Mouse (Mus musculus) kidney, postnatal 0 days (tissue): ENCODE measurements around the gene Prr7. TPM values are rescaled to one million over a fixed set of nuclear protein-coding genes. Genes with fewer than 3 reads are reported as not detected.
"Not testable (repeated sequence)": the region's sequence is repeated elsewhere in the genome, so short reads cannot be mapped to it uniquely, and the experiment has no call there.

ENCODE experiments used
- ATAC-seq: fragments of 200-750 bp; cut with Nextera tagmentation; replicated peaks from 2 replicates; pipeline ENCODE4 v1.8.0; 2017; ENCODE audit warnings: low read depth, moderate number of reproducible peaks, moderate TSS enrichment, moderate library complexity; ENCODE audit not compliant: low FRiP score
- DNase-seq: peaks from one replicate; pipeline ENCODE4 v3.0.0-alpha.2; 2016; ENCODE audit warnings: low spot score
- H3K27ac ChIP-seq: fragments of 300-500 bp; sonication (generic); 2 replicates; pipeline ENCODE4 v1.5.1; 2014; ENCODE audit warnings: mild to moderate bottlenecking
- H3K27me3 ChIP-seq: fragments of 300-500 bp; sonication (generic); 2 replicates; pipeline ENCODE4 v1.6.1; 2014; ENCODE audit warnings: low read length, mixed read lengths; ENCODE audit not compliant: insufficient read depth
- H3K36me3 ChIP-seq: fragments of 300-500 bp; sonication (generic); 2 replicates; pipeline ENCODE4 v1.6.1; 2014; ENCODE audit warnings: low read length, mixed read lengths; ENCODE audit not compliant: insufficient read depth
- H3K4me1 ChIP-seq: fragments of 300-500 bp; sonication (generic); replicated peaks from 2 replicates; pipeline ENCODE4 v1.6.1; 2014; ENCODE audit warnings: antibody characterized with exemption, low read length, mixed read lengths; ENCODE audit not compliant: insufficient read depth
- H3K4me2 ChIP-seq: fragments of 300-500 bp; sonication (generic); 2 replicates; pipeline ENCODE4 v1.6.1; 2014; ENCODE audit warnings: mild to moderate bottlenecking, low read length, moderate library complexity, mixed read lengths
- H3K4me3 ChIP-seq: fragments of 300-500 bp; sonication (generic); replicated peaks from 2 replicates; pipeline ENCODE4 v1.5.1; 2014; ENCODE audit warnings: low read depth, low read length
- H3K9ac ChIP-seq: fragments of 300-500 bp; sonication (generic); 2 replicates; pipeline ENCODE4 v1.6.1; 2014; ENCODE audit warnings: low read depth, low read length
- H3K9me3 ChIP-seq: fragments of 300-500 bp; sonication (generic); replicated peaks from 2 replicates; pipeline ENCODE4 v1.6.1; 2016; ENCODE audit warnings: low read length, inconsistent platforms, mixed read lengths
- CTCF ChIP-seq: IDR thresholded peaks from 2 replicates; pipeline ENCODE4 v1.5.1; 2016; ENCODE audit warnings: antibody characterized with exemption, low read depth, mild to moderate bottlenecking, moderate library complexity
- WGBS: fragments of 180-500 bp; shearing (Covaris S2); extraction: QIAGEN DNeasy Blood & Tissue Kit; methylation state at CpG from one replicate; pipeline ENCODE4 v1.1.7; 2014; 5-methylcytosine and 5-hydroxymethylcytosine counted together
- polyA plus RNA-seq: library from polyadenylated mRNA; unstranded; fragments of >200 nt; fragmentation: Nextera tagmentation; extraction: Ambion mirVana; gene quantifications from 2 replicates; pipeline ENCODE4 v1.2.1, GENCODE M21; 2015

Gene Prr7
- polyA plus RNA-seq, 1 experiment from 2014 or later = 0.63 TPM

DNA sequence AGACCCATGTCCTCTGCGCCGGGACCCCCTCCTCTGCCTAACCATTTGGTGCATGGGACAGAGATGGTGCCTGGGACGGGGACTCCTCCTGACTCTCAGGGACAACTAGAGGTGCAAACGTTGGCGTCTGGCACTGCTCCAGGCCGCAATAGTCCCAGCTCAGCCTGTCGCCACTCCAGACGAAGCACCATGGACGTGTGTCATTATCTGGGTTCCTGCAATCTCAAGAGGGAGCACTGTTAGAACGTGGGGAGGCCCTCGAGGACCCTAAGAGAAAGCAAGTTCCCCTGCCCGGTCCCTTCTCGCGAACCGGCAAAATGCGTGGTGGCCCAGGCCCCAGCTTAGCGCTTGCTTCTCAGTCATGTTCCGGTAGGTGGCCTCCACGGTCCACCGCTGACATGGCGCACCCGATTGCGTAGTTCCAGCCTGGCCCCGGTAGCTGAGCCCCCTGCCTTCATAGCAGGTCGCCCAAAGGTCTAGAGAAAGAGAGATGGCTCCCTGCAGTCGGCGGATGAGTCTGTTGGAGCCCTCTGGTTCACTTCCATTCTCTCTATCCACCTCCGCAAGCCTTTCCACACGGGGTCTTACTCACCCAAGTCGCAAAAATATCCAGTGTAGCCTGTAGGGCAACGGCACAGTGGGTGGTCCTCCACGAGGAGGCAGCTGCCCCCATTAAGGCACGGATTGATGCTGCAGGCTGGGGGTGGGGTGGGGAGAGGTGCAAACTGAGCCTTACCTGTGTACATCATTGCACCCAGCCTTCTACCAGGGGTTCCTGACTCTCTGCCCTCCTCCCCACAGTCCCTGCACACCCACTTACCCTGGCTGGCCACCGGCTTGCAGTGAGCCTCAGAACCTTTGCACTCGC is 42.9 kb upstream of the Prr7 start:
- Histone ChIP-seq H3K4me2 (peak overlapping the region; percentile 49), H3K9ac (no peak overlapping the region)

DNA sequence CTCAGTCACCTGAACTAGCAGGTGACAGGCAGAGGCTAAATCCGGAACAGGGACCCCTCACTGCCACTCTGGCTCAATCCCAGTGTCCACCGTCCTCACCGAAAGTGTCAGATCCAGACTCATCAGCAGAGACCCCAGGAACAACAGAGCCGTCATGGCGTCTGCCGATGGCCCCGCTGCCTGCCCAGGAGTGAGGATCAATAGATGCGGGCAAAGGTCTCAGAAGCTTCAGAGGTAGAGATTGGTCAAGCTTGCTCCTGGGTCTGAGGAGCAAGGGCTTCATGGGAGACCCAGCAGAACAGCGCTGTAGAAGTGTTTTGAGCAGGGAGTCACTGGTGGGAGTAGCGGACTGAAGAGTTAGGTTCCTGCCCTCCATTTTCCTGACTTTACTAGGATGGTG is 37.5 kb upstream of the Prr7 start, which contains the start of gene F12:
F12 (minus strand) TSS at position 181 of the 400 bp plus-strand sequence.
- no peak within 1 kb of the TSS for H3K27ac ChIP-seq
- H3K4me1 ChIP-seq = no peaks in the 10 kb centered on the region
- no peaks in the 10 kb centered on the region for H3K9me3 ChIP-seq
- no peak within 1 kb of the TSS for H3K9ac ChIP-seq
- 86% methylated on average over 10 of the region's 10 CpGs for WGBS
- H3K36me3 ChIP-seq = no peaks in the 10 kb centered on the region
- no peak within 1 kb of the TSS for H3K4me3 ChIP-seq
- TF ChIP-seq CTCF = no peak
- H3K27me3 ChIP-seq = peaks cover 4% of the 10 kb centered on the region; the same call in 1 of the 2 replicates
- no peak for ATAC-seq
- DNase-seq = no peak
- no peak within 1 kb of the TSS for H3K4me2 ChIP-seq

More for the DNA sequence above, 42.9 kb upstream of the Prr7 start:
- H3K27me3 ChIP-seq = peaks cover 23% of the 10 kb centered on the region
- no peaks in the 10 kb centered on the region for H3K9me3 ChIP-seq
- ATAC-seq (peak; percentile 34; the same call in 1 of the 2 replicates), DNase-seq (peak; percentile 76)
- H3K27ac ChIP-seq = no peak overlapping the region
- peak; percentile 74 for TF ChIP-seq CTCF
- H3K36me3 ChIP-seq = no peaks in the 10 kb centered on the region
- no peaks in the 10 kb centered on the region for H3K4me1 ChIP-seq
- 0 out of 2 replicates have a peak overlapping the region, but pooled peaks have one; percentile 4 for H3K4me3 ChIP-seq
- 15% methylated on average over 35 of the region's 35 CpGs for WGBS

DNA sequence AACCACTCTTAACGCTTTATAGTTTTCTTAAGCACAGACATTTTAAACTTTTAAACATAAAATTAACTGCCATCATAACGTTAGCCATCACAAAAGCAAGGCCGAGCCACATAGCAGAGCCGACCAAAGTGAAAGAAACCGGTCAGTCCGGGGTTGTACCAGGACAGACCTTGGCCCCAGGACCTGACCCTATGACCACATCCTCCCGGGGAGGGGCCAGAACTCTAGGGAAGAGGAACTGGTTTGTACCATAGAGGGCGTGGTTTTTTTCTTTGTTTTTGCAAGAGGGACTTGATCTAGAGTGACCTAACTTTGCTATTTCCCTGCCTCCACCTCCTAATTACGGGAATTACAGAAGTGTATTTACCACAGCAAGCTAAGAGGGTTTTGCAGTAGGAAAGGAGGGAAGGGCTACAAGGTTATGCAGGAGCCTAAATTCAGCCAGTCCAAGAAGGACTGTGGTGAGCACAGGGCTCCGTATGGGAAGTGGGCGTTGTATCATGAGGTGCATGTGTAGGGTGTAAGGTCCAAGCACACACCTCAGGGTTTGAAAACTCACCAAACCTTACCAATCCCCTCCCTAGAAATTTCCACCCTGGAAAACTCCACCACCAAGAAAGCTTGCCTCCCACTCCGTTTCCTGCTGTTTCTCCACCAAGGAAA is 34.7 kb upstream of the Prr7 start:
- WGBS = 51% methylated on average over 12 of the region's 12 CpGs
- DNase-seq (peak; percentile 40), ATAC-seq (no peak)
- no peaks in the 10 kb centered on the region for H3K9me3 ChIP-seq
- no peaks in the 10 kb centered on the region for H3K36me3 ChIP-seq
- no peak overlapping the region for H3K4me3 ChIP-seq
- TF ChIP-seq CTCF = no peak
- no peaks in the 10 kb centered on the region for H3K27me3 ChIP-seq
- H3K4me2 ChIP-seq = no peak overlapping the region
- no peaks in the 10 kb centered on the region for H3K4me1 ChIP-seq
- no peak overlapping the region for H3K9ac ChIP-seq
- no peak overlapping the region for H3K27ac ChIP-seq

GRCm38 (mm10) chr13:55430566-55430965 is 33.5 kb upstream of the Prr7 start:
- no peak for TF ChIP-seq CTCF
- no peaks in the 10 kb centered on the region for H3K4me1 ChIP-seq
- H3K9me3 ChIP-seq = no peaks in the 10 kb centered on the region
- no peaks in the 10 kb centered on the region for H3K27me3 ChIP-seq
- no peak overlapping the region for H3K4me3 ChIP-seq
- H3K36me3 ChIP-seq = no peaks in the 10 kb centered on the region
- DNase-seq (no peak), ATAC-seq (no peak)
- no peak overlapping the region for H3K27ac ChIP-seq
- no peak overlapping the region for H3K4me2 ChIP-seq
- no peak overlapping the region for H3K9ac ChIP-seq
- 77% methylated on average over 2 of the region's 2 CpGs for WGBS

DNA sequence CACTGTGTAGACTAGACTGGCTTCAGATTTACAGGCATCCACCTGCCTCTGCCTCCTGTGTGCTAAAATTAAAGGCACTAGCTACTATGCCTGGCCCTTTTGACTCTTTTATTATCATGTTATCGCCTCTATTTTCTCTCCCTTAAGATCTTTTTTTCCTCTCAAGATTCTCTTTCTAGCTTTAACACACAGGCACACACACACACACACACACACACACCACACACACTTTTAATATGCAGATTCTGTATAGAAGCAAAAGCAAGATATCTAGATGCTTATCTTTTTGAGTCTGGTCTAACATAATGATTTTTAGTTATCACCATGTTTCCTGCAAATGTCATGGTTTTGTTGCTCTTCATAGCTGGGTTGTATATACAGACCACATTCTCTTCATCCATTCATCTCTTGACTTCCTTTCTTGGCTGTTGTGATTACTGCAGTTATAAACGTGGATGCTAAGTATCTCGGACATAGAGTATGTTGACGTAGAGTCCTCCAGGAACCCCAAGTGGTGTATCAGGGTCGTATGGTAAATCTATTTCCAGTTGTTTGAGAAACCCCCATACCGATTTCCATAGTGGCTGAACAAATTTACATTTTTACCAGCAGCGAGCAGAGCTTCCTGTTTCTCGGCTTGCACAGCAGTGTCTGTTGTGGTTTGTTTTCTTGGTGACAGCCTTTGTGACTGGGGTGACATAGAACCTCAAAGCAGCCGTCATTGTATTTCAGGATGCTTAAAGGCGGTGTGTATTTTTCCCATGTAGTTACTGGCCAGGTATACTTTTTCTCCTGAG is 32.0 kb upstream of the Prr7 start:
- no peak for TF ChIP-seq CTCF
- no peak for ATAC-seq
- Histone ChIP-seq H3K27ac (no peak overlapping the region), H3K4me2 (no peak overlapping the region), H3K9me3 (no peaks in the 10 kb centered on the region), H3K4me1 (no peaks in the 10 kb centered on the region), H3K4me3 (no peak overlapping the region), H3K9ac (no peak overlapping the region), H3K36me3 (no peaks in the 10 kb centered on the region), H3K27me3 (no peaks in the 10 kb centered on the region)
- WGBS = 69% methylated on average over 10 of the region's 10 CpGs
- DNase-seq = no peak

DNA sequence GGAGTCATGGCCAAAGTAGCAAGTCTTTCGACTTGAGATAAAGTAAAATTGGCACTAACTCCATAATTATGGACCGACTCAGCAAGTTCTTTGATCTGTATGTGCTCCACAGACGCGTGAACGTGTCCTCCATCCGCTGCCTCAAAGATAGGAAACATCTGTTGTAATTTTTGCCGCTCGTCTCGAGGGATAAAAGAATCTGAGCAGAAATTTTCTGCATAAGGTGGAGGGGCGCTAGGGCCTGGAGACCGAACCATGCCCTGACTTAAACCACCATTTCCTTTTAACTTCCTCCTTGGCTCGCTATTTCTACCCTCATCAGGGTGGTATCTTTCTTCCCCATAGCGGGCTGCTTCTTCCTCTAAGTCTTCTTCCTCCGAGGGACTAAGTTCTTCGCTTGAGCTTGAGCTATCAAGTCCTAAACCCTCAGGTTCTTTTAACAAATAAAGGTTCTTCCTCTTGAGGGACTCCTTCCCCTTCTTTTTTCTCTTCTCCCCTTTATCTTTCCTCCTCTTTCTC is 26.9 kb upstream of the Prr7 start:
- H3K27ac ChIP-seq, H3K9me3 ChIP-seq, H3K4me1 ChIP-seq, H3K4me2 ChIP-seq, H3K27me3 ChIP-seq, H3K4me3 ChIP-seq, H3K36me3 ChIP-seq, ATAC-seq, H3K9ac ChIP-seq, DNase-seq: not testable (repeated sequence)
- WGBS = 78% methylated on average over 14 of the region's 15 CpGs
